Mouse (Mus musculus) megakaryocyte, adult 5-6 weeks (primary cell): ENCODE results near the gene Glis3. TPM values are rescaled to one million over a fixed set of nuclear protein-coding genes. Genes with fewer than 3 reads are reported as not detected.

Experiments
- ATAC-seq: 2 replicates; pipeline ENCODE4 v1.8.0; 2016; ENCODE audit warnings: mild to moderate bottlenecking, inconsistent platforms; ENCODE audit not compliant: poor library complexity, severe bottlenecking
- total RNA-seq, 2 experiments: library from RNA; stranded (forward) in 1 of 2; stranded (reverse) in 1 of 2; fragments of 153-499, 151-499 nt in 1 of 2; fragments of 221-1000, 200-1000 nt in 1 of 2; gene quantifications; 2 replicates each; pipeline versions ENCODE4 v1.2.3 to v1.2.4; 2015 to 2017

Glis3 gene
- total RNA-seq, 2 experiments from 2014 or later, result 1.2 to 1.4 TPM

DNA sequence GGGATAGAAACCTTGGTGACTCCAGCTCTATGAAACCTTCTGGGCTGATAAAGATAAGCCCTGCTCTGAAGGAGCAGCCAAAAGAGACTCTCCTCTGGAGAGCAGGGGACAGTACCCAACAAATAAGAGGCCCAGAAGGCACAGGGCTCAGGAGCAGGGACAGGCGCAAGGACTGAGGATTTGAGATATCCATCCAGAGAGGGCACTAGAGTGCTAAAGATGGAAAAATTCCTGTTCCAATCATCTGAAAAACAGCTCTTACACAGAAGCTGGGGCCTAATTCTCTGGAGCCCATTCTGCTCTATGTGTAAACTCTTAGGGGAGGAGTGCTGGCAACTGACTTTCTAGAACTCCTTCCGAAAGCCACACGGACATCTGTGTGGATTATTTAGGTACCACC lies 287.0 kb downstream of the Glis3 start:
- ATAC-seq, result no peak

GRCm38 (mm10) chr19:28390920-28391319 lies 289.0 kb downstream of the Glis3 start:
- no peak for ATAC-seq

GRCm38 (mm10) chr19:28389146-28389545 lies 290.7 kb downstream of the Glis3 start:
- ATAC-seq, result no peak

DNA sequence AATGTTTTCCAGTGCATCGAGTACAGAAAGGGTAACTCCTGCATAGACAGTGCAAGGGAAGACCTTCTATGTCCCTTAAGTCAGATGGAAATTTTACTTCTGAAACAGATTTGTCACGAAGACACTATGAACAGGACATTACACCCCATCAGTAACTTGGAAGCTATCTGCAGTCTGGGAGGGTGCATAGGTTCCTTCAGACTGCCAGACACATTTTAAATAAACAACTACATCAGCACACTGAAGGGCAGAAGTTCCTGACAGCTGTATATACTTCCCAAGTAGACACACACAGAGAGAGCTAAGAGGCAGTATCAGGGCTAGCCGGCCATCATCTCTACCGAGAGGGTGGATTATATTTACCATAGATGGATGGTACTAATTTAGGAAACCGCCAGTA lies 296.5 kb downstream of the Glis3 start:
- no peak for ATAC-seq

DNA sequence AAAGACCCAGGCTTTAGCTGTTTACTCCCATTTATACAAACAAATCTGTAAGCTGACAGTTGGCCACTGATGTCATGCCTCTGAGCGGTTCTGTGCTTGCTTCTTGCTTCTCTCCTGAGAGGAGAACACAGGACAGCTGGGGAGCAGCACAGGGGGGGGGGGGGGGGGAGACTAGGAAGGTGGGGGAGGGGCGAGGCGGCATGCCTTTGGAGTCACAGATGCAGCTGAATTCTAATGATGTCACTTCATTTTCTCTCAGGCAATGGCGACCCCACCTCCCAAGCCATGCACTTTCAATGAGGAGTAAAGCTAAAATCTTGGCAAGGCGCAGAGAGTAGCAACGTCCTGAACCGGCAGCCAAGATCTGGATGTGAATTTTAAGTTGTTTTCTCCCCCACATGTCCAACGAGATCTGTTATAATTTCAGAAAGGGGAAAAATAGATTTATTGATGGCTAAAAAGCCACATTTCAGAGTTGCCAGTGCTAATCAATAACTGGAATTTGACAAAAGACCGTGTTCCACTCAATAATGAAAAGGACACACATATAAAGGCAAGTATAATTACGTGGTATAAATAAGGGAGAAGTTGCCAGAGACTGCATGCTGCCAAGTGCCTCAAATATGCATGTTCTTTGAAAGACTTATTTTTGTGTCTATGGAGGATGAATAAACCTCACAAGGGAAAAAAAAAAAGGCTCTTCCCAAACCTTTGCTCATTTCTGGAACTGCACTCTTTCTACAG lies 297.5 kb downstream of the Glis3 start:
- ATAC-seq, result no peak

GRCm38 (mm10) chr19:28381441-28381840 lies 298.4 kb downstream of the Glis3 start:
- no peak for ATAC-seq

GRCm38 (mm10) chr19:28380691-28381262 lies 299.1 kb downstream of the Glis3 start:
- ATAC-seq, result no peak

- no peak for ATAC-seq
Measured at GRCm38 (mm10) chr19:28377788-28378295, 302.0 kb downstream of the Glis3 start.

DNA sequence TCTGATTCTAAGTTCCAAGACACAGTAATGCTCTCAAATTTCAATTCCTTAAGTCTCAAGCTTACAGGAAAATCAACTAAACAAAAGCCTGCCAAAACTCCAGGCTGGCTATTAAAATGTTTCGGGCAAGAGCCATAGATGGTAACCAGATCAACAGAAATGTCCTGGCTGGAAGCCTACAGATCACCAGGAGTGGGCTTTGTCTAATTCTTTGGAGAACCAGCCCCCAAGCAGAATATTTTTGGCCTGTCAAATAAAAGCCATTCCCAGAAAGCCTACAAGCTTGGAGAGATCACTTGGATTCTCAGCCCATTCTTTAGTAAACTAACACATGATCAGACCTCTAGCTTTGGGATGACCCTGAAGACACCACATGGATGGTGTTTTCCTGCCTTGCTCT lies 303.5 kb downstream of the Glis3 start:
- ATAC-seq, result no peak

DNA sequence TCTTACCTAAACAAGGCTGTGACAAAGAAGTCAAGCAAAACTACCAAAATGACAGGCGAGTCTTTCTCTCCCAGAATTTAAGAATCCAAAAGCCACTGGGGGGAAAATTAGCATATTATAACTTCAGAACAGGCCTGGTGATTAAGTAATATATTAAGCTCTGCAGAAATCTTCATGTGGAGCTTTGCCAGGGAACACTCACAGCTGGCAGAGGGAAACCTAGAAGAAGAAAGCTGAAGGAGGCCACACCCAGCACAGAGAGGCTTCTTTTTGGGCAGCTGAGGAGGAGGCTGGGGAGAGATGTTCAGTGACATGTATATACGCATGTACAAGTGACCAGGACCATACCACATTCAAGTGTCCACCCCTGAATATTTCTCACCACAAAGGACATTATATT lies 304.1 kb downstream of the Glis3 start:
- no peak for ATAC-seq

DNA sequence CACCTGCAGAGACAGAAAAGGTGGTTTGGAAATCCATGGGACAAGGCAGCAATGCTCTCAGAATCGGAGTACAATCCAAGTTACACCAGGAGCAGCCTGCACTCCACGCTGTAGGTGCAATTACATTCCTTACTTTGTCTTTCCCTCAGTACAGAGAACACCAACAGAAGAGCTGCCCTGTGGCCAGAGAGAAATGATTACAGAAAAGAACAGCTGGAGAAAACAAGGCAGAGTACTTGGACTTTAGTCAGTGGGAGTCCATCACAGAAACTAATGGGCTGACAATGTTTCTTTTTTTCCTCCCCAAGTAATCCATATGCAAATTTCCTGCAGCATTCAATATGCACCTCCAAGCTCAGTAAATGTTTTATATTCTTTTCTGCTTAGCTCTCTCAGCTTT lies 305.4 kb downstream of the Glis3 start:
- ATAC-seq, result no peak

DNA sequence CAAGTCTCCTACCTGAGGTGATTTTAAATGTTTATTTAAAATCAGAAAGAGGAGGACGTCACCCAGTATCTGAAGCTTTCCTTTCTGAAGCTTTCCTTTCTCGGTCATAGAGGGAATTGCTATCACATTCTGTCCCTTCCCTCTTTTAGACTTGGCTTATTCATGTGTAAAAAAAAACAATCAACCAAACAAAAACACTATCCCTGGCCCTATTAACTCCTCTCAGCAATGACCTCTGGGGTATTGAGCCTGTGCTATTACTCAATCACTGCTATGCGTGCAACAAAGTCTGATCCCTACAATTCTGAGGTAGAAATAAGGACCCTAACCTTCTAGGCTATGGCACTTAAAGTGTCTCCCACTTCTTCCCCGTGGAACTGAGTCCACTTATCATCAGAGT lies 311.7 kb downstream of the Glis3 start:
- ATAC-seq, result no peak

DNA sequence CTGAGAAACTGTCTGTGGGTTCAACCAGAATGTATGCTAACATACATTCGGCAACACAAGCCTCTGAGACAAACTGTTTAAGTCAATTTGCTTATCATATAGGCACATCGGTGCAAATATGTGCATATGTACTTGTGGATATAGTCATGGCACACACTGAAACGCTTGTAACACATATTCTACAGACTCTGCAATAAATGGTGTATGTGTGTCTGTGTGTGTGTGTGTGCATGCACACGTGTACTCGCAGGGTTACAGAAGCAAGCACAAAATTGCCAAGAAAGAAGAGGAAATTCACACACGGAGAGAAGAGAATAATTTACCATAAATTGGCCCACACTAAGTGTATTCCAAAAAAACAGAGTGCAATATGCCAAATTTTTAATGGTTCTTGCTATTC lies 312.6 kb downstream of the Glis3 start:
- ATAC-seq, result no peak

- no peak for ATAC-seq
Measured at GRCm38 (mm10) chr19:28366766-28367165, 313.1 kb downstream of the Glis3 start.

DNA sequence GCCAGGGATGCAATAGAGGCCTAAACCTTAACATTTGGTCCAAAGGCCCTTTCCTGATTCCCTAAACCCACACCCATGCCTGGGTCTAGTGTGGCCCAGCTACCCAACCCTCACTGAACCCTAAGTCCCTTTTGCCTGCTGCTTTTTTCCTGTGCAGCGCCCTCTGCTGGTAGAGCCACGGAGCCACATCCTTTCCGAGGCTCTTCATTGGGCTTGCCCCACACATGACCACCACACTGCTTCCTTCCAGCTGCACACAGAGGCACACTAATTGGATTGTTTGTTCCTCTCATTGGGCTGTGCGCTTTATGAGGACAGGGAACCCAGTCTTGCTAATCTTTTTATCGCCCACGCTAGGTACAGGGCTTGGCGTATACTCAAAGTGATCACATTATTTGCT lies 314.0 kb downstream of the Glis3 start:
- peak; percentile 77 for ATAC-seq

- no peak for ATAC-seq
Measured at GRCm38 (mm10) chr19:28360884-28361283, 319.0 kb downstream of the Glis3 start.

- no peak for ATAC-seq
Measured at GRCm38 (mm10) chr19:28357595-28357994, 322.3 kb downstream of the Glis3 start.

GRCm38 (mm10) chr19:28351068-28352066 lies 328.5 kb downstream of the Glis3 start:
- no peak for ATAC-seq

DNA sequence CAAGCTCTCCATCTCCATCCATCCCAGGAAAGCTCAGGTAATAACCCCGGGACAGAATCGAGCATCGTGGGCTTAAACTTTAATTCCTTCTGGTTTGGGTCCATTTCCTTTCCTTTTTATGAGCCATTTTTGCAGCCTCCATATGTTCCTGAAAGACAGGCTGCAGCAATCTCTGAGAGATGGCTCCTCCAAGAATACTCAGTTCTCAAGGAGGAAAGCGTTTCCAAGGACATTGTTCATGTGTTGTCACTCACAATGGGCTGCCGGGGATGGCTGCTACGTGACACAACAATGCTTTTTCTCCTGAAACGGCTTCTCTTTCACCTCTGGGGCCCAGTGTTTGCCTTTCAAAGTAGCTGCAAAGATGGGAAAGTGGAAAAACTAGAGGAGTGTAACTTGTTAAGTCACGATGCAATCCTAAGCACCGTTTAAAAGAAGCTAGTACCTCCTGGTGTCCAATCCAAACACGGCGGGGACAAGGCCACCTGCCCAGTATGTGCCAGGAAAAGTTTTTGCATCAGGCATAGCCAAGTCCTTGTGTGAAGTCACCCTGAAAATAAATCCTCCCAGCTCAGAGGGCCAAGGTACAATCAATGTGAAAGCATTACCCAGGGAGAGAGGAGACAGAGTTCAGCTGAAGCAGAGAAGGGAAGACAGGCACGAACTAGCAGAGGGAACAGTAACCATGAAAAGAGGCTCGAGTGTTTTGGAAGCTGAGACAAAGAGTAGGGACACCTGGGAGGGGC lies 332.6 kb downstream of the Glis3 start:
- ATAC-seq, result no peak

DNA sequence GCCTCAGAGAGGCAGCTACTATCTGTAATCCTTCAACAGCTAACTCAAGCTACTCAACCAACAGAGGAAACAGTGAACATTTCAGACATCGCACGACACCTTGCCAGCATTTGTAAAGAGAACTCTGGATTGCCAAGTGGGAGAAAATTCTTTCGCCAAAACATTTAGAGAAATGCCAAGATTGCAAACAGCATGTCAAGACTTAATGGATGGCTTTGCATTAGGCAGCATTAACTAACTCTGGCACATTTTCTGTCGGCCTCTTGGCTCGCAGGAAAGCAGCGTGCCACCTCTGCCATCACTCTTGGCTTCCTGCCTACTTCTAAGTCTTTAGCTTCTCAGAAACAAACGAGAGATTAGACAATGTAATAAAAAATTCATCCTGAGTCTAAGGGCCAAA lies 336.2 kb downstream of the Glis3 start:
- no peak for ATAC-seq

GRCm38 (mm10) chr19:28337574-28337973 lies 342.3 kb downstream of the Glis3 start:
- ATAC-seq, result no peak
